Mouse (Mus musculus): ENCODE measurements around the gene Slc6a12.
"Not testable (repeated sequence)": the region's sequence is repeated elsewhere in the genome, so short reads cannot be mapped to it uniquely, and the experiment has no call there.

Slc6a12 gene

GRCm38 (mm10) chr6:121343771-121344123 is 871 bp downstream of the Slc6a12 start:
- DNase-seq (ENCODE audit: low read depth) = no peak

- DNase-seq (ENCODE audit: low read depth) = no peak
These were observed 1.5 kb downstream of the Slc6a12 start for GRCm38 (mm10) chr6:121344329-121344728.

- no peak for DNase-seq (ENCODE audit: low read depth)
These were observed 3.6 kb downstream of the Slc6a12 start for GRCm38 (mm10) chr6:121346428-121346827.

GRCm38 (mm10) chr6:121352276-121352675 is 9.4 kb downstream of the Slc6a12 start:
- DNase-seq (ENCODE audit: low read depth) = no peak

- DNase-seq (ENCODE audit: low read depth) = no peak
These were observed 13.2 kb downstream of the Slc6a12 start for GRCm38 (mm10) chr6:121356041-121356440.

- no peak for DNase-seq (ENCODE audit: low read depth)
These were observed 14.4 kb downstream of the Slc6a12 start for GRCm38 (mm10) chr6:121357232-121357631.

GRCm38 (mm10) chr6:121363061-121363460 is 20.2 kb downstream of the Slc6a12 start:
- DNase-seq (ENCODE audit: low read depth) = no peak

GRCm38 (mm10) chr6:121363956-121364355 is 21.1 kb downstream of the Slc6a12 start:
- DNase-seq (ENCODE audit: low read depth) = no peak

- not testable (repeated sequence) for DNase-seq (ENCODE audit: low read depth)
These were observed 23.7 kb downstream of the Slc6a12 start for GRCm38 (mm10) chr6:121366537-121366936.

- no peak for DNase-seq (ENCODE audit: low read depth)
These were observed 24.2 kb downstream of the Slc6a12 start for GRCm38 (mm10) chr6:121367099-121367498.

GRCm38 (mm10) chr6:121371197-121371980 is 28.5 kb downstream of the Slc6a12 start:
- no peak for DNase-seq (ENCODE audit: low read depth)

GRCm38 (mm10) chr6:121376159-121376558 is 33.3 kb downstream of the Slc6a12 start:
- DNase-seq (ENCODE audit: low read depth) = no peak

- no peak for DNase-seq (ENCODE audit: low read depth)
These were observed 35.4 kb downstream of the Slc6a12 start for GRCm38 (mm10) chr6:121378256-121378655.

- DNase-seq (ENCODE audit: low read depth) = no peak
These were observed 37.7 kb downstream of the Slc6a12 start for GRCm38 (mm10) chr6:121380576-121380975.

- DNase-seq (ENCODE audit: low read depth) = no peak
These were observed 39.2 kb downstream of the Slc6a12 start for GRCm38 (mm10) chr6:121382071-121382470.

- no peak for DNase-seq (ENCODE audit: low read depth)
These were observed 42.5 kb downstream of the Slc6a12 start for GRCm38 (mm10) chr6:121385397-121385796.

- DNase-seq (ENCODE audit: low read depth) = no peak
These were observed 49.9 kb downstream of the Slc6a12 start for GRCm38 (mm10) chr6:121392610-121393252.

GRCm38 (mm10) chr6:121401140-121401539 is 58.3 kb downstream of the Slc6a12 start:
- DNase-seq (ENCODE audit: low read depth) = no peak

- no peak for DNase-seq (ENCODE audit: low read depth)
These were observed 59.2 kb downstream of the Slc6a12 start for GRCm38 (mm10) chr6:121401826-121402660.

GRCm38 (mm10) chr6:121402661-121403244 is 59.9 kb downstream of the Slc6a12 start:
- no peak for DNase-seq (ENCODE audit: low read depth)

GRCm38 (mm10) chr6:121405311-121405710 is 62.4 kb downstream of the Slc6a12 start:
- DNase-seq (ENCODE audit: low read depth) = no peak

- DNase-seq (ENCODE audit: low read depth) = no peak
These were observed 64.7 kb downstream of the Slc6a12 start for GRCm38 (mm10) chr6:121407571-121408011.

Measured in fibroblast of lung, adult 2 months (primary cell).